Comparison of ENCODE assay signal across 13 mouse cellular contexts in genomic region chr10:64023340-64023739, GRCm38 (mm10).
DNase-seq lines count a peak whose midpoint lies in the region; ATAC-seq and TF ChIP-seq lines count a peak whose summit lies in the region.
"Had no signal": no experiment of that assay in that cellular context is flagged by ENCODE, and none has a peak within 500 bp of the region (broad histone marks: within the 10 kb centered on the region; RNA-seq: fewer than 3 reads in every experiment).

No protein-coding gene starts in this region.

- no peaks in the 10 kb centered on the region for H3K4me1 ChIP-seq in lung, embryonic 14.5 days (ENCODE audit: insufficient read depth)
- H3K4me1 ChIP-seq in lung, adult 2 months (ENCODE audit: control insufficient read depth, insufficient read depth, low read length): no peaks in the 10 kb centered on the region
- no peaks in the 10 kb centered on the region for H3K4me1 ChIP-seq in forebrain, embryonic 14.5 days (ENCODE audit: control insufficient read depth, insufficient read depth, low read length)
- H3K4me1 ChIP-seq: embryonic facial prominence, embryonic 15.5 days; neural tube, embryonic 15.5 days had no signal

- ATAC-seq in lung, embryonic 14.5 days (ENCODE audit: insufficient read depth): no peak
- ATAC-seq in forebrain, embryonic 14.5 days: no peak
- ATAC-seq: midbrain, embryonic 16.5 days had no signal

- no peak for TF ChIP-seq CTCF in lung, embryonic 14.5 days (IDR thresholded peaks at IDR 0.05; ENCODE audit: low read depth)
- no peak for TF ChIP-seq CTCF in lung, adult 2 months (IDR thresholded peaks at IDR 0.05; ENCODE audit: insufficient read depth, low read length)

- H3K27ac ChIP-seq in lung, embryonic 14.5 days (ENCODE audit: low read depth): no peak overlapping the region
- no peak overlapping the region for H3K27ac ChIP-seq in forebrain, embryonic 14.5 days (ENCODE audit: low read depth, low read length)
- H3K27ac ChIP-seq: embryonic facial prominence, embryonic 15.5 days; gastrocnemius, adult 2 months; neural tube, embryonic 15.5 days had no signal

- no peak overlapping the region for H3K4me2 ChIP-seq in lung, embryonic 14.5 days
- no peak overlapping the region for H3K4me2 ChIP-seq in forebrain, embryonic 14.5 days (ENCODE audit: low read length)
- H3K4me2 ChIP-seq: embryonic facial prominence, embryonic 15.5 days; neural tube, embryonic 15.5 days had no signal

- no peak for TF ChIP-seq POLR2A in lung, adult 2 months (IDR thresholded peaks at IDR 0.05; ENCODE audit: borderline replicate concordance, extremely low read depth, low read depth, low read length)

- no peaks in the 10 kb centered on the region for H3K27me3 ChIP-seq in lung, embryonic 14.5 days (ENCODE audit: insufficient read depth, low read length)
- H3K27me3 ChIP-seq in forebrain, embryonic 14.5 days (replicated peaks; ENCODE audit: control insufficient read depth, insufficient read depth, low read length): no peaks in the 10 kb centered on the region
- H3K27me3 ChIP-seq: embryonic facial prominence, embryonic 15.5 days; neural tube, embryonic 15.5 days had no signal

- H3K9me3 ChIP-seq in lung, embryonic 14.5 days (ENCODE audit: low read depth, low read length): no peaks in the 10 kb centered on the region
- no peaks in the 10 kb centered on the region for H3K9me3 ChIP-seq in forebrain, embryonic 14.5 days (replicated peaks; ENCODE audit: control insufficient read depth, low read length)
- H3K9me3 ChIP-seq: embryonic facial prominence, embryonic 15.5 days; neural tube, embryonic 15.5 days had no signal

- WGBS in lung, embryonic 14.5 days: 75% methylated on average over 6 of the region's 6 CpGs
- 62% methylated on average over 6 of the region's 6 CpGs for WGBS in lung, adult 2 months
- WGBS in forebrain, embryonic 14.5 days: 79% methylated on average over 6 of the region's 6 CpGs

- no peak overlapping the region for H3K9ac ChIP-seq in lung, embryonic 14.5 days
- H3K9ac ChIP-seq in forebrain, embryonic 14.5 days (ENCODE audit: low read length): no peak overlapping the region
- H3K9ac ChIP-seq: embryonic facial prominence, embryonic 15.5 days; neural tube, embryonic 15.5 days had no signal

- no peaks in the 10 kb centered on the region for H3K36me3 ChIP-seq in lung, embryonic 14.5 days (ENCODE audit: insufficient read depth)
- H3K36me3 ChIP-seq in forebrain, embryonic 14.5 days (ENCODE audit: control insufficient read depth, insufficient read depth, low read length): no peaks in the 10 kb centered on the region
- H3K36me3 ChIP-seq: embryonic facial prominence, embryonic 15.5 days; neural tube, embryonic 15.5 days had no signal

- peak; percentile 37 for DNase-seq in cerebellum, adult 9-11 months
- no peak for DNase-seq in cerebellum, adult 8-10 months
- DNase-seq in lung, embryonic 14.5 days: peak; percentile 34
- no peak for DNase-seq in lung, adult 2 months
- peak; percentile 60 for DNase-seq in fibroblast of lung, adult 2 months (ENCODE audit: low read depth)
- peak; percentile 7 for DNase-seq in skeletal muscle tissue, adult 2 months (ENCODE audit: low read depth, low spot score)
- no peak for DNase-seq in heart, adult 8-10 months (ENCODE audit: low spot score)
- no peak for DNase-seq in forebrain, embryonic 14.5 days (ENCODE audit: low spot score)
- DNase-seq: gastrocnemius, adult 2 months; kidney, postnatal 14 days had no signal

- no peak overlapping the region for H3K4me3 ChIP-seq in lung, embryonic 14.5 days (ENCODE audit: low read depth, low read length)
- H3K4me3 ChIP-seq in lung, adult 2 months (replicated peaks; ENCODE audit: extremely low read depth, low read depth, low read length): no peak overlapping the region
- no peak overlapping the region for H3K4me3 ChIP-seq in forebrain, embryonic 14.5 days (ENCODE audit: low read depth, low read length)
- H3K4me3 ChIP-seq: embryonic facial prominence, embryonic 15.5 days; gastrocnemius, adult 2 months; neural tube, embryonic 15.5 days had no signal

Comparison
In these comparisons a context has a peak if more than half of its experiments do, and no peak if none do; other contexts are left out.
1. DNase-seq: peak in cerebellum, adult 9-11 months (single experiment), lung, embryonic 14.5 days (single experiment), fibroblast of lung, adult 2 months (single experiment) and skeletal muscle tissue, adult 2 months (single experiment); none in cerebellum, adult 8-10 months (single experiment), lung, adult 2 months (single experiment), heart, adult 8-10 months (single experiment) and forebrain, embryonic 14.5 days (single experiment).